14 mouse cellular contexts compared by ENCODE assay signal in the genomic region with DNA sequence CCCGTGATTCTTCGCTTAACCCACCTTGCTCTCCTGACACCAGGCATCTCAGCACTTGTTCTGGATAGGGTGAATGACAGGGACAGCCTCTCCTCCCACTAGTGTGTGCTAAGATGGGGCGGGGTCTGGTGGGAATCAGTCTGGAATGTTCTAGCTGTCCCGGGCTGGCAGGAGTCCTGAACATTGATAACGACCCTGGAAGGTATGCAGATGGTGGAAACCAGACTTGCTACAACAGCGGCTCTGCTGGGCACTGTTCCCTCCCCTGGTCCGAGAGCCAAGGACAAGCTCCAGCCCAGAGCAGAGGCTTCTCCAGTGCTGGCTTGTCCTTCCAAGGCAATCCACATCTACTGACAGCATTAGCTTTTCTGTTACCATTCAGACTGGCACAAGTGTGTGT. TPM values are rescaled to one million over a fixed set of nuclear protein-coding genes. Genes with fewer than 3 reads are reported as not detected.
DNase-seq lines count a peak whose midpoint lies in the region; ATAC-seq and TF ChIP-seq lines count a peak whose summit lies in the region.
"Had no signal": no experiment of that assay in that cellular context is flagged by ENCODE, and none has a peak within 500 bp of the region (broad histone marks: within the 10 kb centered on the region; RNA-seq: fewer than 3 reads in every experiment).

No protein-coding gene starts in this region.

- H3K4me2 ChIP-seq in limb, embryonic 13.5 days (replicated peaks): no peak overlapping the region
- no peak overlapping the region for H3K4me2 ChIP-seq in neural tube, embryonic 15.5 days
- H3K4me2 ChIP-seq: forebrain, embryonic 15.5 days; liver, embryonic 11.5 days had no signal

- 59% methylated on average over 7 of the region's 7 CpGs for WGBS in limb, embryonic 13.5 days
- WGBS in neural tube, embryonic 15.5 days: 68% methylated on average over 7 of the region's 7 CpGs

- ATAC-seq in limb, embryonic 13.5 days (ENCODE audit: low FRiP score, low read depth): no peak
- ATAC-seq in neural tube, embryonic 15.5 days (ENCODE audit: low FRiP score): no peak
- ATAC-seq in erythroblast, adult 5-6 weeks (replicated peaks; ENCODE audit: low FRiP score, poor library complexity, severe bottlenecking): no peak
- ATAC-seq: forebrain, embryonic 15.5 days; midbrain, embryonic 16.5 days; Patski had no signal

- TF ChIP-seq CTCF in layer of hippocampus, adult 2 months (conservative IDR thresholded peaks at IDR 0.05): no peak

- H3K9me3 ChIP-seq in limb, embryonic 13.5 days: no peaks in the 10 kb centered on the region
- no peaks in the 10 kb centered on the region for H3K9me3 ChIP-seq in neural tube, embryonic 15.5 days (replicated peaks)
- H3K9me3 ChIP-seq: forebrain, embryonic 15.5 days had no signal

- peak; percentile 41 for DNase-seq in adrenal gland, postnatal 10 days
- DNase-seq in adrenal gland, adult 8-10 months: no peak
- DNase-seq in urinary bladder, postnatal 4 days (ENCODE audit: low spot score in 2 of 2): peak; percentile 75 to 81
- DNase-seq in urinary bladder, postnatal 10 days (ENCODE audit: low spot score): no peak
- no peak for DNase-seq in layer of hippocampus, adult 2 months (ENCODE audit: low spot score in 2 of 2)
- DNase-seq: kidney, adult 8-10 months; right cerebral cortex, adult 18-20 months had no signal

- peaks cover 51% of the 10 kb centered on the region for H3K4me1 ChIP-seq in limb, embryonic 13.5 days
- H3K4me1 ChIP-seq in neural tube, embryonic 15.5 days: no peaks in the 10 kb centered on the region

- no peaks in the 10 kb centered on the region for H3K27me3 ChIP-seq in limb, embryonic 13.5 days
- no peaks in the 10 kb centered on the region for H3K27me3 ChIP-seq in neural tube, embryonic 15.5 days (replicated peaks)
- H3K27me3 ChIP-seq: forebrain, embryonic 15.5 days; Patski had no signal

- no peak overlapping the region for H3K4me3 ChIP-seq in limb, embryonic 13.5 days
- no peak overlapping the region for H3K4me3 ChIP-seq in neural tube, embryonic 15.5 days (replicated peaks)
- H3K4me3 ChIP-seq in layer of hippocampus, adult 2 months: no peak overlapping the region
- H3K4me3 ChIP-seq: forebrain, embryonic 15.5 days had no signal

- H3K27ac ChIP-seq in limb, embryonic 13.5 days: peak overlapping the region; percentile 63; the same call in 1 of the 2 replicates
- no peak overlapping the region for H3K27ac ChIP-seq in neural tube, embryonic 15.5 days (replicated peaks)
- H3K27ac ChIP-seq in layer of hippocampus, adult 2 months: no peak overlapping the region
- H3K27ac ChIP-seq: forebrain, embryonic 15.5 days had no signal

- no peak overlapping the region for H3K9ac ChIP-seq in limb, embryonic 13.5 days
- no peak overlapping the region for H3K9ac ChIP-seq in neural tube, embryonic 15.5 days (replicated peaks)
- H3K9ac ChIP-seq: forebrain, embryonic 15.5 days had no signal

- H3K36me3 ChIP-seq in limb, embryonic 13.5 days: 0 out of 2 replicates have a peak, but pooled peaks cover 6% of the 10 kb centered on the region
- H3K36me3 ChIP-seq in neural tube, embryonic 15.5 days: no peaks in the 10 kb centered on the region
- H3K36me3 ChIP-seq: forebrain, embryonic 15.5 days had no signal

RNA-seq across cellular contexts. Expression of gene Megf6, which starts 43.1 kb away (rescaled TPM):
- 10 to 100 TPM in 1 of 2 experiments, 1 to 10 TPM in 1; 9.5 to 10.3 TPM for total RNA-seq in adrenal gland, postnatal 10 days (2021)
- 1 to 10 TPM; 1.2 to 3.8 (median 2.9) TPM for total RNA-seq in adrenal gland, adult 8-10 months (2022)
- polyA plus RNA-seq in limb, embryonic 13.5 days (2015; fragmentation: Nextera tagmentation; extraction: Ambion mirVana): 61.7 and 70.0 TPM in 2 replicates
- 10.7 and 11.7 TPM in 2 replicates for polyA plus RNA-seq in neural tube, embryonic 15.5 days (2015; fragmentation: Nextera tagmentation; extraction: Ambion mirVana)
- 1.0 TPM in 1 of 2 replicates, not detected in the other for total RNA-seq in erythroblast, adult 5-6 weeks (2015; ENCODE audit: low replicate concordance)
- not detected in 2 replicates for total RNA-seq in erythroblast, adult 5-6 weeks (2017; ENCODE audit: low replicate concordance)
- 1 to 10 TPM; 3.9 to 5.5 TPM for total RNA-seq in layer of hippocampus, adult 2 months (2021)

RNA-seq across cellular contexts. Expression of gene Tprgl, which starts 53.1 kb away (rescaled TPM):
- total RNA-seq in adrenal gland, postnatal 10 days (2021): 100 to 1,000 TPM; 111 to 120 TPM
- 100 to 1,000 TPM; 186 to 217 (median 196) TPM for total RNA-seq in adrenal gland, adult 8-10 months (2022)
- 117 and 118 TPM in 2 replicates for polyA plus RNA-seq in limb, embryonic 13.5 days (2015; fragmentation: Nextera tagmentation; extraction: Ambion mirVana)
- polyA plus RNA-seq in neural tube, embryonic 15.5 days (2015; fragmentation: Nextera tagmentation; extraction: Ambion mirVana): 181 and 193 TPM in 2 replicates
- 75.2 and 117 TPM in 2 replicates for total RNA-seq in erythroblast, adult 5-6 weeks (2015; ENCODE audit: low replicate concordance)
- total RNA-seq in erythroblast, adult 5-6 weeks (2017; ENCODE audit: low replicate concordance): 104 and 115 TPM in 2 replicates
- total RNA-seq in layer of hippocampus, adult 2 months (2021): 100 to 1,000 TPM; 171 to 177 TPM

Comparison
In these comparisons a context has a peak if more than half of its experiments do, and no peak if none do; other contexts are left out.
1. DNase-seq: peak in adrenal gland, postnatal 10 days (single experiment) and urinary bladder, postnatal 4 days (2 of 2); none in adrenal gland, adult 8-10 months (single experiment), urinary bladder, postnatal 10 days (single experiment) and layer of hippocampus, adult 2 months (0 of 2).